Mouse (Mus musculus) cerebellum, adult (tissue): ENCODE measurements around the gene Gm20869.
"Not testable (repeated sequence)": the region's sequence is repeated elsewhere in the genome, so short reads cannot be mapped to it uniquely, and the experiment has no call there.

Experiments used
- ATAC-seq: cut with Nextera tagmentation; 2 replicates; pipeline ENCODE4 v1.9.2; 2017; ENCODE audit warnings: mild to moderate bottlenecking, moderate library complexity, mixed read lengths; ENCODE audit not compliant: insufficient number of reproducible peaks, low FRiP score, low TSS enrichment

Gm20869 gene

GRCm38 (mm10) chrY:71469149-71469548 lies at the start of gene Gm20869:
Gene Gm20869 (plus strand): TSS chrY:71469449.
- not testable (repeated sequence) for ATAC-seq
